Mouse (Mus musculus) Muller cell, postnatal 12 days (primary cell): Measurements from ENCODE around the gene Tenm3.
A peak's percentile ranks its signal among the peaks of the same experiment; 100 is the strongest.

Experiments used
- DNase-seq: peaks from one replicate; pipeline ENCODE4 v3.0.0-alpha.2; 2015; ENCODE audit errors: inconsistent ontology term

The Tenm3 gene

GRCm38 (mm10) chr8:48342321-48343066 lies 501.3 kb downstream of the Tenm3 start:
- DNase-seq, result peak; percentile 58

GRCm38 (mm10) chr8:48341692-48342091 lies 502.1 kb downstream of the Tenm3 start:
- DNase-seq, result peak; percentile 17

DNA sequence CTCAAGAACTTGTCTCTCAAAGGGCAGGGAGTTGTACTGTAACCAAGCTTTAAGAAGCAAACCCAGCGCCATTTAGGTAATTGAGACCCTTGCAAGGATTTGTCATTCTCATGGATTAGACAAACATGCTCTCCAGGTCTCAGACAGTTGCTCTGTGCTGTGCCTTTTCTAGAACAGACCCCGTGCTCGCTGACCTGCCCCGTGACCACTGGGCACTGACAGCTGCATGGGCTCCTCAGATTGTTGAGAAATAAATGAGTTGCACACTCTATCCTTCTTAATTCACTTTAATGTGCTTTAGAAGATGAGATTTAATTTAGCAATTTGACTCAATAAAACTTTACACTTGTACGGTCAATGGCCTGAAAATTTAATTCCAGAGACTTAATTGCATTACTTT lies 502.5 kb downstream of the Tenm3 start:
- DNase-seq, result no peak

DNA sequence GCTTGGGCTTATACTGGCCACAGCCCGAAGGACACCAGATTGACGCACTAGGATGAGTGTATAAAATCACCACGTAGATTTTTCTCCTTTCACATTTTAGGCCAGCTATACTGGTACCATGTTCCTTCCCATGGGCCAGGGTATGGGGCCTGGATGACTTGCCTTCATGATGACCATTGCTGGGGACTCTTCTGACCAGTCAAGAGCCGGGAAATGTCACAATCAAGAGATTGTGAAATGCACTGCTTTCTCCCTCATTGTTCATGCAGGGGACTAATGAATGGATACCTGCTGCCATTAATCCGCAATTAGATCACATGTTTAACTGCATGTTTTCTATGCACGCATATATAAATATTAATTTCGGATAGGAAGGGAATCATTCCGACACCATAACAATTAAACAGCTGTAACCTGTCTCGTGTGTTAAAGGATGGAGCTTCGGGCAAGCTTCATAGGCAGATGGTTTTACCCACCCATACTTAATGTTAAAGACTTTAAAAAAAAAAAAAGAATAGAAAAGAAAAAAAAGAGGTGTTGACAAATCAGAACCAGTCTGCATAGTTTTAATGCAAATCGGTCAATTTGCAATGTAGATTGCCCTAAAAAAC lies 521.0 kb downstream of the Tenm3 start:
- no peak for DNase-seq

DNA sequence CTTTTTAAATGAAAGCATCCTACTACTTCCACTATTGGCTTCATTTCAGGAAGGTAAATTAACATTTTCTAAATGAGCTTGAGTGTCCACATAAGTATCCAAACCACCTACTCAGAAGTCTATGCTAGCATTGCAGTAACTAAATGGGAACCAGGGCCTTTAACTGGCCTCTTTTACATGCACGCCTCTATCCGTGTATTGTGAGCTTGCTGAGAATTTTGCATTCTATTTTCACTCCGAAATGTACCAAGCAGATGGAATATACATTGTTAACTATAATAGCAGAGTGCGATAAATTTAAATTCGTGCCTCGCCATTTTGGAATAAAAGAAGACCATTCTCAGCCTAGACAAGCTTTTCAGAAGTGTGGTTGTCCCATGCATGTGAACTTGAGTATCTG lies 521.5 kb downstream of the Tenm3 start:
- DNase-seq, result no peak

DNA sequence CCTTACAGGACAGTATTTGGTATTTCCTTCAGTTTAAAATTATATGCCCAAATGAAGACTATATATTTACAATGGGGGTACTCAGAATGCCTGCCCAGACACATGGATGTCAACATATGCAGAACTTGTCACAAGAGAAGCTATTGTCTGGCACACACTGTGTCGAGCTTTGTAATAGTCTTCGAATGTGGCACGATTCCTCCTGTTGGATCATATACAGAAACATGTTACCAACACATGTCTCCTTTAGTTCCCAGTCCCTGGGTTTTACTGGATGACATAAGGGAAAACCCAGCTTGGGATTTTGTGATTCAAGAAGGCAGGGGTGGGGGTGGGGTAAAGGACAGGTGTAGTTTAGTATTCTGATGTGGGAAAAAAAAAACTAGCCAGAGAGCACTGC lies 524.1 kb downstream of the Tenm3 start:
- DNase-seq, result no peak

- no peak for DNase-seq
Observed at GRCm38 (mm10) chr8:48317498-48317897, 526.3 kb downstream of the Tenm3 start.

DNA sequence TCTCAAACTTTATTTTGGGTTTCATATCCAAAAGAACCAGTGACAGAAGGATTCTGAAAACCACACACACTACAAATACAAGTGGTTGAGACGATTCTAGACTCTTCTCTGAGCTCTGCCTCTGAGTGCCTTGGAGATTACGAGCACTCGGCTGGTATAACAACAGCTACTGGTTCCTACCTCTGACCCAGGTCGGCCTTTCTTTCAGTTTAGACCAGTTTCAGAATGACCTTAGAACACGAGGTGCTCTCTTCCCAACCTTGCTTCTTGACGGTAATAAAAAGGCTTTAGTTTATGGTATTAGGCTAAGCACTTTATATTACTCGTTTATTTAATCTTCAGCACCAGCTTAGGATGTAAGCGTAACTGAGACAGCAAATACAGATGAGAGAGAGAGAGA lies 528.1 kb downstream of the Tenm3 start:
- DNase-seq, result no peak

DNA sequence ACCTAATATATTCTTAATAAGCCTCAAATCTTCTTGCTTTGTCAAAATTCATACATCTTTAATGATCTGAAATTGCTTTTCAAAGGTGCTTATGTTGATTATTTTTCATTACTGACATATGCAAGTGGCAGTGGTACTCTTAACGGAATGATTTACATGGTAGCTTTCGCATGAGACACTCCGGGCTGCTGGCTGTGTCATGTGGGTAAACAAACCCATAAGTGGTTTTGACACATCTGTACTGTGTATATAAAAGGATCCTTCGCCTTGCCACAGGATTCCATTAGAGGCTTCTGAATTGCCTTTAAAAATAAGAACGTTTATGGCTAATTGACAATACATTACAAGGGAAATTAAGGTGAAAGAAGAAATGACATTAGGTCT lies 529.8 kb downstream of the Tenm3 start:
- no peak for DNase-seq

GRCm38 (mm10) chr8:48313210-48313984 lies 530.4 kb downstream of the Tenm3 start:
- DNase-seq, result no peak

- no peak for DNase-seq
Observed at GRCm38 (mm10) chr8:48311706-48312105, 532.0 kb downstream of the Tenm3 start.

DNA sequence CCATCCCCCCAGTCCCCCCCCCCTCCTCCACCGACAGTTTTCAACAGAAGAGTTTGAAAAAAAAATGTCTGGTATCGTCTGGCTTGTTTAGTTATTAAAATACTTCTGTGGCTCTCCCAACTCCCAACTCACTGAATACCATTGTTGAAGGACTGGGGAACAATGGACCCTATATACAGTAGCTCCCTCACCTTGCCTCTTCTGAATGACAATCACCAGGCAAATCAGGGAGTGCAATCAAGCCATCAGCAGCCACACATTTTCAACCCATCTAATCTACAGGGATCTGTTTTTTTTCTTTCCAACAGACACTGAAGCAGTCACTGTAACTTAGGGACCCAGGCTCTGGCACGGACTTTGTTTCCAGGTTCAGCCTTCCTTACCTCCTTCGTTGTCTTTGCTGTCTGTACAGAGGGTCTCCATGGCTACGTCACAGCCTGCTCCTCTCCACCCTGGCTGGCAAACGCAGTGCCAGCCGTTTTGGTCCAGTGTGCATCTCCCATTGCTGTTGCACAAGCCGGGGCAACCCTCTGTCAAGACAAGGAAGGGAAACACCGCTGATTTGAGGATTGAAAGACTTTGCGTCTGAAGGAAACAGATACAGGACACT lies 533.4 kb downstream of the Tenm3 start:
- DNase-seq, result no peak

DNA sequence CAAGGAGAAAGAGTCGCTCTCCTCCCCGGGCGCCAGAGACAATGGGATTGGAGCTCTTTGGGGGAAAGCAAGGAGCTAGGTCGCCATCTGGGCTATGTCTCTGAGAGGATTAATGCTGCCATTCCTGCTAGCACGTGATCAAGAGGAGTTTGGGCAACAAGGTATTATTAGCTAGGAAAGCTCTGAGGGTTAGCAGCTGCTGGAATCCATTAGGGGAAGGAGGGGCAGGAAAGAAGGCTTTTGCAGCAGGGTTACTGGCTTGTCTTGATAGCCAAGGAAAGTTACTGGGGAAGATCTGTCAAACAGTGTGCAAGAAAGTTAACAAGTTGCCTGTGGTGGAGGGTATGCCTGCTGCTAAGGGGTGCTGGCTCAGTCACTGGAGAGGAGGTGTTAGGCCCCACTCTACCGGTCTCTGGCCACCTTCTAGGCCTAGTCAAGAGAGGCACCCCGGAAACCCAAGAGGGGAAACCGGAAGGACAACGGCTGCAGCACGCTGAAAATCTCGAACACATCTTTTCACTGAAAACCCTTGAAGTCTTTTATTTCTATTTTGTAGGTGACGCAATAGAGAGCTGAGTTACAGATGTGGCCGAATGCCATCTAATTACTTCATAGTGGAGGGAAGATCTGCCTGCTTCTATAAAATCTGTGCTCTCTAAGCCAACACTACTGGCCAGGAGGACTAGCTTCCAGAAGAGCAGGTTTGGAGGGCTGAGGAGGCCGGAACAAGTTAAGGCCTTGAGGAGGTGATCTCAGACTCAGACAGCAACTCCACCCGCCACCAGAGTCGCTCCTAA lies 534.4 kb downstream of the Tenm3 start:
- DNase-seq, result peak; percentile 14

- DNase-seq, result no peak
Observed at GRCm38 (mm10) chr8:48304224-48304623, 539.5 kb downstream of the Tenm3 start.

DNA sequence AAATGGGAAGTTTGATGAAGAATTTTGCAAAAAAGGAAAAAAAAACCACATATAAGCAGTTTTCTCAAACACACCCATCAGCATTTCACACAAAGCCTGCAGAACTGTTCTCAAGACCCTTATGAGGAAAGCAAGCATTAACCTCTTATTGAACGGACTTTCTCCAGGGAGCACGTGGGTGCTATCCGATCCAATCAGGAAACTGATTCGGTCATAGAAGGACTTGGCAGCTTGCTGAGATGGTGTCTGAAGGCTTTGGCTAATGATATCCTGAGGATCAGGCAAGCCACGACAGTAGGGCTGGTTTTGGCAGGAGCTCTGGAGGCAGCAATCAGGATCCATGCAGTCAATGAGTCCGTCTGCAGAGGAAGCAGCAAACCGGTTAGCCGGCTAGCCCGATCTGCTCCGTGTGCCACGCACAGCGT lies 543.1 kb downstream of the Tenm3 start:
- DNase-seq, result peak; percentile 59

DNA sequence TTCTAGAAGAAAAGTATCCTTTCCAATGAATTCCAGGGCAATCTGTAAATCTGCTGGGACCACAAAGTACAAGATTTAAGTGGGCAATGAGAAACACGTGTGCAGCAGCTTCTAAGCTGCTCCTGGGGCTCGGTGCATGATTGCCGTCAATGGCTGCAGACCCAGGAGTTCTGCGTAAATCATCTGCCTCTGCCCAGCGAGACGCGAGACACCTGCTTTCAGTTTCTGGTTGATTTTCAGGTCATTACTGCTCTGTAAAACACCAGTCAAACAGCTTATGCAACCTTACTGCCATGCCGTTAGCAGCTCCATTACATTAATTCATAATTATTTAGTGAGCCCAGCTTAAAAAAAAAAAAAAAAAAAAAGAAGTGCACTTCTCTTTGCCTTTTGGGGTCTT lies 543.7 kb downstream of the Tenm3 start:
- no peak for DNase-seq

DNA sequence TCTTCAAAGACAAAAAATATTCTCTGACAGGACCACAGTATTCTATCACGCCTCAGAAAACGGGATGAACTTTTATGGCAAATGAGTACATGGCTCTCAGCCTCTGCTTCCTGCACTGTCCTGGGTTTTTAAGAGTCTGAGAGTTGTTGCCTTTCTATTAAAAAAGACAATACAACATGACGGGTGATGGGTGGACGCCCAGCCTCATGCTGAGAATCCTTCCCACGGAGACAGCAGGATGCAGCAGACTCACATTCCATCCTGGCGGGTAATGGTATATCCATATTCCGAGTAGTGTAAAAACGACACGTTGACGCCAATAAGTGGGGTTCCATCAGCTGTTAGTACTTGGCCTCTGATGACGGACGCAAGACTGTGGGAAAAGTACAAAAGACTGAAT lies 544.4 kb downstream of the Tenm3 start:
- DNase-seq, result no peak

DNA sequence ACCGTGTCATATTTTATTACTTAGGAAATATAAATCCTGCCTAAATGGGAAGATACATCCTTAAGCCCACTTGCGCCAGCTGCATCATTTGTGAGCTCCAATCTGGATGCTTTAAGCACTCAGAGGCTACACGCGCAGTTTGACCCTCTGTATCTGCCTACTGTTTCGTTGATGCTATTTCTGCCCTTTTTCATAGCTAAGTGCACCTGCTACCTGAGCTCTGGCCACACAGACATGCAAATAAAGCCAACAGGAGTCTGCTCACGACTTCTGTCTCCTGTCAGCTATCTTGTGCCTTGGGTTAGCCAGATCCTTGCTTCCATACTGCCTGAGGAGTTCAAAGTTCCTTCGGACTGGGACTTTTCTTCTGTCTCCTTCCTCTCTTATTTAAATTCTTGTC lies 547.4 kb downstream of the Tenm3 start:
- DNase-seq, result no peak

DNA sequence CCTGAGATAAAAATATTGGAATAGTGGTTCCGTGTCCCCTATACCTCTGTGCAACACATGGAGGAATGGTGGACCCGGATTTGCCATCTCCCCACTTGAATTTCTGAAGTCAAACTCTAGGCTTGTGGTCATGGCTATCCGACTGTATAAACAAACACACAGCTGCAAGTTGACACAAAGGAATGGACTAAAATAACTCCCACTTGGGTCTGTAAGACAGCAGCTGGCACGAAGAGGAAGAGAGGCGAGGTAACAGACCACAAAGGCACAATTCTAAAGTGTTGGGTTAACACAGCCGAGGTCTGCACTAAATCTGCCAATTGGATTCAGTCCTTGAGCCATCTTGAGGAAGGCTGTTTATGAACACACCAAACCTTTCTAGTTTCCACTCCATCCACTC lies 548.2 kb downstream of the Tenm3 start:
- DNase-seq, result no peak

DNA sequence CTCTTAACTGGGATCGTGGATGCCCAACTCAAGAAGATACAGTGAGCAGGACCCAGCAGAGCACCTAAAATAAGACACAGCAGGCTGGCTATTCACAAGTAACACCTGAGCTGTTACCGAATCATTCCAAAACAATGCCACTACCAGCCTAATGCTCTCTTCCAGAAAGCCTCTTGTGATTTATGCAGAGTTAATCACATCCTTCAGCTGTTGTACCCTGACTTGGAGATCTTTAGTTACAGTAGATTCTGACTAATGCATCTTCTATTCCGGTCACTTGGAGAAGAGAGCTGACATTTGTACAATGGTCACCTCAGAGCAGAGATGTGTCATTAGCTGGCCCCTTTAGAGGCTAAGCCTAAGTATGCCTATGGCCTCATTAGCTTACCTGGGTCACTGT lies 550.0 kb downstream of the Tenm3 start:
- no peak for DNase-seq

GRCm38 (mm10) chr8:48285432-48285831 lies 558.3 kb downstream of the Tenm3 start:
- DNase-seq, result no peak

- DNase-seq, result no peak
Observed at GRCm38 (mm10) chr8:48281855-48282254, 561.9 kb downstream of the Tenm3 start.
